Mouse (Mus musculus) midbrain, embryonic 16.5 days (tissue): ENCODE results near the gene Cgref1. TPM values are rescaled to one million over a fixed set of nuclear protein-coding genes. Genes with fewer than 3 reads are reported as not detected.

Experiments used
- ATAC-seq: fragments of 200-750 bp; cut with Nextera tagmentation; 2 replicates; pipeline ENCODE4 v1.8.0; 2017; ENCODE audit warnings: moderate TSS enrichment
- H3K27ac ChIP-seq: fragments of 300-500 bp; sonication (generic); 2 replicates; pipeline ENCODE4 v1.5.1; 2014; ENCODE audit warnings: mild to moderate bottlenecking, low read length, mixed read lengths
- H3K27me3 ChIP-seq: fragments of 300-500 bp; sonication (generic); 2 replicates; pipeline ENCODE4 v1.6.1; 2014; ENCODE audit warnings: low read depth, low read length, mixed read lengths; ENCODE audit not compliant: control insufficient read depth, insufficient read depth
- H3K36me3 ChIP-seq: fragments of 300-500 bp; sonication (generic); 2 replicates; pipeline ENCODE4 v1.6.1; 2014; ENCODE audit warnings: mild to moderate bottlenecking, low read length, moderate library complexity, mixed read lengths; ENCODE audit not compliant: control insufficient read depth, insufficient read depth
- H3K4me1 ChIP-seq: fragments of 300-500 bp; sonication (generic); 2 replicates; pipeline ENCODE4 v1.6.1; 2014; ENCODE audit warnings: mild to moderate bottlenecking, low read length, mixed read lengths; ENCODE audit not compliant: control insufficient read depth, insufficient read depth
- H3K4me2 ChIP-seq: fragments of 300-500 bp; sonication (generic); 2 replicates; pipeline ENCODE4 v1.6.1; 2014; ENCODE audit warnings: mild to moderate bottlenecking, low read length, mixed read lengths
- H3K4me3 ChIP-seq: fragments of 300-500 bp; sonication (generic); 2 replicates; pipeline ENCODE4 v1.5.1; 2014; ENCODE audit warnings: low read depth, mild to moderate bottlenecking, low read length, moderate library complexity, mixed read lengths
- H3K9ac ChIP-seq: fragments of 300-500 bp; sonication (generic); 2 replicates; pipeline ENCODE4 v1.6.1; 2014; ENCODE audit warnings: low read depth, low read length, mixed read lengths
- H3K9me3 ChIP-seq: fragments of 300-500 bp; sonication (generic); replicated peaks from 2 replicates; pipeline ENCODE4 v1.6.1; 2014; ENCODE audit warnings: mild to moderate bottlenecking, low read length, mixed read lengths; ENCODE audit not compliant: control insufficient read depth, poor library complexity, severe bottlenecking
- WGBS: fragments of 180-500 bp; shearing (Covaris S2); extraction: QIAGEN DNeasy Blood & Tissue Kit; methylation state at CpG from one replicate; pipeline ENCODE4 v1.1.7; 2014; 5-methylcytosine and 5-hydroxymethylcytosine counted together
- polyA plus RNA-seq: library from polyadenylated mRNA; unstranded; fragments of >200 nt; fragmentation: Nextera tagmentation; extraction: Ambion mirVana; gene quantifications from 2 replicates; pipeline ENCODE4 v1.2.1, GENCODE M21; 2015

Gene Cgref1
- 68.2 and 86.8 TPM in 2 replicates for polyA plus RNA-seq

- Histone ChIP-seq H3K9me3 (no peaks in the 10 kb centered on the region), H3K27ac (peak within 1 kb of the TSS; percentile 33), H3K9ac (peak within 1 kb of the TSS; percentile 89), H3K4me2 (peak within 1 kb of the TSS; percentile 79), H3K4me3 (peak within 1 kb of the TSS; percentile 63), H3K36me3 (no peaks in the 10 kb centered on the region), H3K4me1 (peaks cover 11% of the 10 kb centered on the region), H3K27me3 (no peaks in the 10 kb centered on the region)
- peak; percentile 76 for ATAC-seq
- 5% methylated on average over 44 of the region's 44 CpGs for WGBS
Observed at GRCm38 (mm10) chr5:30944956-30945781, at the start of gene Cgref1. Cgref1 (minus strand) TSS chr5:30945591.

GRCm38 (mm10) chr5:30994074-30994473 is 48.7 kb upstream of the Cgref1 start:
- no peak for ATAC-seq
- H3K9ac ChIP-seq = no peak overlapping the region
- WGBS = 72% methylated on average over 3 of the region's 3 CpGs
- no peak overlapping the region for H3K4me3 ChIP-seq
- no peak overlapping the region for H3K4me2 ChIP-seq
- no peaks in the 10 kb centered on the region for H3K4me1 ChIP-seq
- H3K9me3 ChIP-seq = no peaks in the 10 kb centered on the region; the same call in 1 of the 2 replicates
- no peak overlapping the region for H3K27ac ChIP-seq
- H3K36me3 ChIP-seq = no peaks in the 10 kb centered on the region
- no peaks in the 10 kb centered on the region for H3K27me3 ChIP-seq

DNA sequence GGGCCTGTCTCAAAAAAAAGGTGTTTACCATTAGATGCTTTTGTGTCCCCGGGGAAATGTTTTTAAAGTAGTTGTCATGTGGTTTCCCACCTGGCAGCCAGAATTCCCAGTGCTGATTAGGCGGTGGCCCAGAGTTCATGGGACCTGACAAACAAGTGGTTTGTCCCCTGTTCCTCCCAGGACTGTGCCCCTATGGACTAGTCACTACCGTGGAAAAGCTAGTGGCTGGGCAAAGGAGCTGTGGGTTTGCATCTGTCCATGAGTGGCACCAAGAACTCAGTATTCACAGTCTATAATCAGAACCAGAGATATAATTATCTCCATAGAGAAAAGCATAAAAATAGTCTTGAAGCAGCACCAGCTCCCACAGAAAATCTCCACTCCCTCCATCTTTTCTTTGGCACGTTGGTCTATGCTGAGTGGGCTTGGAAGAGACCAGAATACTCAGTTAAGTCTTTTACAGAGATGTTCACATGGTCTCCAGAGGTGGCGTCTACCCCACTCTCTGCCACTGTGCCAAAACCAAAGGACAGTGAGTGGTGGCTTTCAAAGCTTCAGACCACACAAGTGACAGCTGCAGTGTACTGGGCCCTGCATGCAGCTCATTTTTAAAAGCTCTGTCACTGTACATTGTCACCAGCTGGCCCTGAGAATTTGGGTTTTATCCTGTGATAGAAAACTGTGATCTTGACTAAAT is 47.7 kb upstream of the Cgref1 start:
- no peaks in the 10 kb centered on the region for H3K27me3 ChIP-seq
- H3K4me1 ChIP-seq = no peaks in the 10 kb centered on the region
- H3K4me2 ChIP-seq = no peak overlapping the region
- H3K27ac ChIP-seq = no peak overlapping the region
- no peak overlapping the region for H3K9ac ChIP-seq
- WGBS = 73% methylated on average over 5 of the region's 5 CpGs
- H3K9me3 ChIP-seq = no peaks in the 10 kb centered on the region; the same call in 1 of the 2 replicates
- no peaks in the 10 kb centered on the region for H3K36me3 ChIP-seq
- ATAC-seq = no peak
- no peak overlapping the region for H3K4me3 ChIP-seq

- Histone ChIP-seq H3K9ac (no peak overlapping the region), H3K36me3 (no peaks in the 10 kb centered on the region), H3K9me3 (no peaks in the 10 kb centered on the region), H3K4me2 (no peak overlapping the region), H3K27ac (no peak overlapping the region), H3K4me1 (no peaks in the 10 kb centered on the region), H3K4me3 (no peak overlapping the region), H3K27me3 (no peaks in the 10 kb centered on the region)
- WGBS = 19% methylated on average over 2 of the region's 2 CpGs
- ATAC-seq = no peak
Observed at GRCm38 (mm10) chr5:30982357-30982756, 37.0 kb upstream of the Cgref1 start.

- no peak overlapping the region for H3K9ac ChIP-seq
- no peaks in the 10 kb centered on the region for H3K36me3 ChIP-seq
- H3K27ac ChIP-seq = no peak overlapping the region
- H3K4me3 ChIP-seq = no peak overlapping the region
- H3K4me2 ChIP-seq = no peak overlapping the region
- no peaks in the 10 kb centered on the region for H3K4me1 ChIP-seq
- 75% methylated on average over 9 of the region's 9 CpGs for WGBS
- no peaks in the 10 kb centered on the region for H3K9me3 ChIP-seq
- no peaks in the 10 kb centered on the region for H3K27me3 ChIP-seq
- ATAC-seq = no peak
Observed at GRCm38 (mm10) chr5:30974870-30975656, 29.7 kb upstream of the Cgref1 start.

DNA sequence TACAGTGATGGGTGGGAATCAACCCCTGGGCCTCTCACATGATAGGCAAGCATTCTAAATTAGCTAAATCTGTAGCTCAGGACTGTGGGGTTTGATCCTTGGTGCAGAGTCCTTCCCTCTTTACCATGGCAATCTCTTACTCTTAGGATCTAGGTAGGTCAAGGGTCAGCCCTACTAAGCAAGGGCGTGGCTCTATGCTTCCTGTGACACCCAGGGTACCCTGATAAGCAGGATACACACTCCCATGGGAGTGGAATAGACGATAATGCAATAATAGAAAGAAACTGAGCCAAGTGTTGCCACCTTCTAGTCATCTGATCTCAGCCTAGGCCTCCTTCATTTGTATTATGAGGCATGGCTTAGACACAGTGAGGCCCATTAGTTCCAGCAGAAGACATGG is 24.0 kb upstream of the Cgref1 start:
- 68% methylated on average over 2 of the region's 2 CpGs for WGBS
- no peak overlapping the region for H3K27ac ChIP-seq
- no peak overlapping the region for H3K9ac ChIP-seq
- no peak overlapping the region for H3K4me2 ChIP-seq
- H3K4me1 ChIP-seq = no peaks in the 10 kb centered on the region
- H3K36me3 ChIP-seq = no peaks in the 10 kb centered on the region
- H3K9me3 ChIP-seq = no peaks in the 10 kb centered on the region
- no peak overlapping the region for H3K4me3 ChIP-seq
- ATAC-seq = no peak
- no peaks in the 10 kb centered on the region for H3K27me3 ChIP-seq

DNA sequence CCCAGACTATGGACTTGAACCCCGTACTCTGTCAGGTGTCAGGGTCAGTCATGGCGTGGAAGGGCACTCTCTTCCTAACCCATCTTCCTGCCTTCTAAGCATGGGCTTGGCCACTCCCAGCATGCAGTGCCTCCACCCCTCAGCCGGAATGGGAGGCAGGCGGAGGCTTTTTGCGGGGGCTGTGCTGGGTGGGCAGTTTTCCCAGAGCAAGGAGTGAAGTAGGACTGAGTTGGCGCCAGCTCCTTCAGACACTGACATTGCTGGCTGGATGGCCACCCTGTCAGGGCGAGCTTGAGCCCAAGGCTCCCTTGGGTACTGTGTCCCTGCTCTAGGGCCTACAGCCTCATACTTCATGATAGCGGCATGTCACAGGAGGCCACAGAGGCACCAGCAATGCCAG is 23.0 kb upstream of the Cgref1 start, which contains the start of gene Tcf23:
Gene Tcf23, plus strand, starts transcription at position 247 of the 400 bp plus-strand sequence.
- H3K9ac ChIP-seq = no peak within 1 kb of the TSS
- H3K4me3 ChIP-seq = no peak within 1 kb of the TSS
- H3K9me3 ChIP-seq = no peaks in the 10 kb centered on the region
- H3K4me2 ChIP-seq = no peak within 1 kb of the TSS
- WGBS = 70% methylated on average over 8 of the region's 8 CpGs
- H3K36me3 ChIP-seq = no peaks in the 10 kb centered on the region
- H3K27me3 ChIP-seq = 0 out of 2 replicates have a peak, but pooled peaks cover 2% of the 10 kb centered on the region
- ATAC-seq = no peak
- no peaks in the 10 kb centered on the region for H3K4me1 ChIP-seq
- H3K27ac ChIP-seq = no peak within 1 kb of the TSS

DNA sequence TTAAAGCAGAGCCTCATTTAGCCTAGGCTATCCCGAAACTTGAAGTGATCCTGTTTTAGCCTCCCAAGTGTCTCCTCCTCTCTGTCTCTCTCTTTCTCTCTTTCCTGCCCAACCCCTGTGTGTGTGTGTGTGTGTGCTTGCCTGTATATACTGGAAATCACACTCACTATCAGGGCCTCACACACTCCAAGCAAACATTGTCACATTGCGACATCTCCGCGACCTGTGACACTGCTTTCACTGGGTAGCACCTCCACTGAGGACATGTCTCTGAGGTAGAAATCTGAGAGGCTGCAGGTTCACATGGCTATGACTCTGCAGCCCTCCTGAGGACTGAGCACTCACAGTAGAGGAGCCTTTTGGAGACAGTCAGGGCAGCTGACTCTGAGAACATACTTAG is 20.8 kb upstream of the Cgref1 start:
- no peaks in the 10 kb centered on the region for H3K36me3 ChIP-seq
- H3K27me3 ChIP-seq = 0 out of 2 replicates have a peak, but pooled peaks cover 3% of the 10 kb centered on the region
- H3K27ac ChIP-seq = no peak overlapping the region
- H3K4me2 ChIP-seq = no peak overlapping the region
- no peaks in the 10 kb centered on the region for H3K9me3 ChIP-seq
- no peak overlapping the region for H3K4me3 ChIP-seq
- H3K4me1 ChIP-seq = no peaks in the 10 kb centered on the region
- no peak for ATAC-seq
- H3K9ac ChIP-seq = no peak overlapping the region
- 94% methylated on average over 4 of the region's 4 CpGs for WGBS
